Mouse (Mus musculus) urinary bladder, postnatal 0 days (tissue): Measurements from ENCODE around the gene Gm3095. TPM values are rescaled to one million over a fixed set of nuclear protein-coding genes. Genes with fewer than 3 reads are reported as not detected.

Source experiments
- polyA plus RNA-seq: library from polyadenylated mRNA; unstranded; fragments of >200 nt; fragmentation: Nextera tagmentation; extraction: Ambion mirVana; gene quantifications from 2 replicates; pipeline ENCODE4 v1.2.1, GENCODE M21; 2015

Gm3095 gene
- polyA plus RNA-seq, result 0.17 TPM in 1 of 2 replicates, not detected in the other

GRCm38 (mm10) chr14:3963247-3963646, at the start of gene Gm3095:
Gm3095 (plus strand) TSS chr14:3963547.

GRCm38 (mm10) chr14:3931456-3931855, 31.9 kb upstream of the Gm3095 start, which contains the start of gene Gm3029:
Gm3029 (plus strand) TSS chr14:3931756.

GRCm38 (mm10) chr14:3998094-3998493, 34.7 kb downstream of the Gm3095 start, which contains the start of gene Gm3099:
Gm3099 (plus strand) TSS chr14:3998394.

Other genes starting within 250 kb of the Gm3095 start
- gene Gm3002, start 153.5 kb upstream of the Gm3095 start, polyA plus RNA-seq, result 0.25 and 0.26 TPM in 2 replicates
- gene Gm3033, start 117.3 kb upstream of the Gm3095 start, polyA plus RNA-seq, result not detected in 2 replicates
- not detected in 2 replicates for gene Gm2916, start 79.4 kb upstream of the Gm3095 start, polyA plus RNA-seq
- 0.13 TPM in 1 of 2 replicates, not detected in the other for gene Gm3029, start 31.8 kb upstream of the Gm3095 start, polyA plus RNA-seq
- gene Gm3099, start 34.8 kb downstream of the Gm3095 start, polyA plus RNA-seq, result not detected in 2 replicates
- gene Gm5796, start 60.4 kb downstream of the Gm3095 start, polyA plus RNA-seq, result 0.13 and 0.40 TPM in 2 replicates
- gene Gm3115, start 120.6 kb downstream of the Gm3095 start, polyA plus RNA-seq, result not detected in 2 replicates
- gene Gm8108, start 147.0 kb downstream of the Gm3095 start, polyA plus RNA-seq, result 1.3 and 2.2 TPM in 2 replicates
- not detected in 2 replicates for gene Gm3127, start 201.5 kb downstream of the Gm3095 start, polyA plus RNA-seq
- not detected in 2 replicates for gene Gm2974, start 219.0 kb downstream of the Gm3095 start, polyA plus RNA-seq